Mouse (Mus musculus) kidney, postnatal 0 days (tissue): Measurements from ENCODE around the gene Gm10775. TPM values are rescaled to one million over a fixed set of nuclear protein-coding genes. Genes with fewer than 3 reads are reported as not detected.
A peak's percentile ranks its signal among the peaks of the same experiment; 100 is the strongest.

Experiments used
- ATAC-seq: fragments of 200-750 bp; cut with Nextera tagmentation; replicated peaks from 2 replicates; pipeline ENCODE4 v1.8.0; 2017; ENCODE audit warnings: low read depth, moderate number of reproducible peaks, moderate TSS enrichment, moderate library complexity; ENCODE audit not compliant: low FRiP score
- DNase-seq: peaks from one replicate; pipeline ENCODE4 v3.0.0-alpha.2; 2016; ENCODE audit warnings: low spot score
- H3K27ac ChIP-seq: fragments of 300-500 bp; sonication (generic); 2 replicates; pipeline ENCODE4 v1.5.1; 2014; ENCODE audit warnings: mild to moderate bottlenecking
- H3K27me3 ChIP-seq: fragments of 300-500 bp; sonication (generic); 2 replicates; pipeline ENCODE4 v1.6.1; 2014; ENCODE audit warnings: low read length, mixed read lengths; ENCODE audit not compliant: insufficient read depth
- H3K36me3 ChIP-seq: fragments of 300-500 bp; sonication (generic); 2 replicates; pipeline ENCODE4 v1.6.1; 2014; ENCODE audit warnings: low read length, mixed read lengths; ENCODE audit not compliant: insufficient read depth
- H3K4me1 ChIP-seq: fragments of 300-500 bp; sonication (generic); replicated peaks from 2 replicates; pipeline ENCODE4 v1.6.1; 2014; ENCODE audit warnings: antibody characterized with exemption, low read length, mixed read lengths; ENCODE audit not compliant: insufficient read depth
- H3K4me2 ChIP-seq: fragments of 300-500 bp; sonication (generic); 2 replicates; pipeline ENCODE4 v1.6.1; 2014; ENCODE audit warnings: mild to moderate bottlenecking, low read length, moderate library complexity, mixed read lengths
- H3K4me3 ChIP-seq: fragments of 300-500 bp; sonication (generic); replicated peaks from 2 replicates; pipeline ENCODE4 v1.5.1; 2014; ENCODE audit warnings: low read depth, low read length
- H3K9ac ChIP-seq: fragments of 300-500 bp; sonication (generic); 2 replicates; pipeline ENCODE4 v1.6.1; 2014; ENCODE audit warnings: low read depth, low read length
- H3K9me3 ChIP-seq: fragments of 300-500 bp; sonication (generic); replicated peaks from 2 replicates; pipeline ENCODE4 v1.6.1; 2016; ENCODE audit warnings: low read length, inconsistent platforms, mixed read lengths
- CTCF ChIP-seq: IDR thresholded peaks from 2 replicates; pipeline ENCODE4 v1.5.1; 2016; ENCODE audit warnings: antibody characterized with exemption, low read depth, mild to moderate bottlenecking, moderate library complexity
- WGBS: fragments of 180-500 bp; shearing (Covaris S2); extraction: QIAGEN DNeasy Blood & Tissue Kit; methylation state at CpG from one replicate; pipeline ENCODE4 v1.1.7; 2014; 5-methylcytosine and 5-hydroxymethylcytosine counted together
- polyA plus RNA-seq: library from polyadenylated mRNA; unstranded; fragments of >200 nt; fragmentation: Nextera tagmentation; extraction: Ambion mirVana; gene quantifications from 2 replicates; pipeline ENCODE4 v1.2.1, GENCODE M21; 2015

The Gm10775 gene
- polyA plus RNA-seq, 1 experiment from 2014 or later: not detected

- DNase-seq (peak; percentile 97), ATAC-seq (peak; percentile 96)
- Histone ChIP-seq H3K4me1 (no peaks in the 10 kb centered on the region), H3K27me3 (no peaks in the 10 kb centered on the region), H3K36me3 (no peaks in the 10 kb centered on the region), H3K27ac (peak within 1 kb of the TSS; percentile 91), H3K4me2 (peak within 1 kb of the TSS; percentile 64), H3K4me3 (peak within 1 kb of the TSS; percentile 75), H3K9me3 (peaks cover 9% of the 10 kb centered on the region; the same call in 1 of the 2 replicates), H3K9ac (peak within 1 kb of the TSS; percentile 59)
- WGBS: under 1% methylated on average over 50 of the region's 50 CpGs
- TF ChIP-seq CTCF: no peak
These were observed 19.3 kb downstream of the Gm10775 start, which contains the start of gene Zfp369 for GRCm38 (mm10) chr13:65278383-65279341. Gene Zfp369 (plus strand): TSS chr13:65278814.

GRCm38 (mm10) chr13:65286771-65287170 is 27.4 kb downstream of the Gm10775 start:
- Histone ChIP-seq H3K4me2 (no peak overlapping the region), H3K27me3 (no peaks in the 10 kb centered on the region), H3K9me3 (peaks cover 24% of the 10 kb centered on the region), H3K4me1 (no peaks in the 10 kb centered on the region), H3K4me3 (no peak overlapping the region), H3K9ac (no peak overlapping the region), H3K27ac (no peak overlapping the region), H3K36me3 (peaks cover 42% of the 10 kb centered on the region)
- DNase-seq: no peak
- ATAC-seq: no peak
- 89% methylated on average over 2 of the region's 2 CpGs for WGBS
- no peak for TF ChIP-seq CTCF

GRCm38 (mm10) chr13:65296354-65296753 is 37.0 kb downstream of the Gm10775 start:
- no peak overlapping the region for H3K27ac ChIP-seq
- no peak overlapping the region for H3K4me3 ChIP-seq
- H3K27me3 ChIP-seq: no peaks in the 10 kb centered on the region
- no peak for ATAC-seq
- peaks cover 59% of the 10 kb centered on the region for H3K36me3 ChIP-seq
- DNase-seq: no peak
- H3K4me2 ChIP-seq: no peak overlapping the region
- no peaks in the 10 kb centered on the region for H3K4me1 ChIP-seq
- no peak overlapping the region for H3K9ac ChIP-seq
- WGBS: 98% methylated on average over 4 of the region's 4 CpGs
- no peak for TF ChIP-seq CTCF
- peaks cover 28% of the 10 kb centered on the region; the same call in 1 of the 2 replicates for H3K9me3 ChIP-seq

Other genes starting within 250 kb of the Gm10775 start
- gene Spata31d1c, start 226.5 kb upstream of the Gm10775 start, polyA plus RNA-seq: not detected in 2 replicates
- not detected in 2 replicates for gene Prss47, start 206.8 kb upstream of the Gm10775 start, polyA plus RNA-seq
- gene Mfsd14b, start 146.6 kb upstream of the Gm10775 start, polyA plus RNA-seq: 52.4 and 53.9 TPM in 2 replicates
- gene Olfr465-ps1, start 121.5 kb upstream of the Gm10775 start, polyA plus RNA-seq: not detected in 2 replicates
- not detected in 2 replicates for gene Olfr466, start 109.3 kb upstream of the Gm10775 start, polyA plus RNA-seq
- gene Nlrp4f, start 53.6 kb upstream of the Gm10775 start, polyA plus RNA-seq: not detected in 2 replicates
- gene Zfp369, start 19.3 kb downstream of the Gm10775 start, polyA plus RNA-seq: 6.8 and 7.6 TPM in 2 replicates